Mouse (Mus musculus) liver, adult 2 months (tissue): ENCODE measurements around the gene Csrnp2. TPM values are rescaled to one million over a fixed set of nuclear protein-coding genes. Genes with fewer than 3 reads are reported as not detected.

ENCODE experiments used
- DNase-seq: peaks from one replicate; pipeline ENCODE4 v3.0.0-alpha.2; 2011; ENCODE audit warnings: low read depth, low spot score; ENCODE audit errors: extremely low read depth
- H3K27ac ChIP-seq: fragments of 200-500 bp; replicated peaks from 2 replicates; pipeline ENCODE4 v1.5.1; 2012; ENCODE audit warnings: low read depth, mild to moderate bottlenecking, control low read depth, inconsistent platforms, low read length; ENCODE audit not compliant: insufficient read depth
- H3K27me3 ChIP-seq: fragments of 200-500 bp; 2 replicates; pipeline ENCODE4 v1.6.1; 2012; ENCODE audit warnings: mild to moderate bottlenecking, moderate library complexity, low read length, inconsistent platforms; ENCODE audit not compliant: control insufficient read depth, insufficient read depth
- H3K36me3 ChIP-seq: fragments of 200-500 bp; 2 replicates; pipeline ENCODE4 v1.6.1; 2012; ENCODE audit warnings: low read length, inconsistent platforms; ENCODE audit not compliant: control insufficient read depth, insufficient read depth
- H3K4me1 ChIP-seq: fragments of 200-500 bp; 2 replicates; pipeline ENCODE4 v1.6.1; 2011; ENCODE audit warnings: low read length; ENCODE audit not compliant: control insufficient read depth, insufficient read depth
- H3K4me3 ChIP-seq: fragments of 200-500 bp; 2 replicates; pipeline ENCODE4 v1.5.1; 2011; ENCODE audit warnings: low read depth, mild to moderate bottlenecking, control low read depth, low read length, moderate library complexity; ENCODE audit not compliant: insufficient read depth
- H3K79me2 ChIP-seq: fragments of 200-500 bp; 2 replicates; pipeline ENCODE4 v1.6.1; 2012; ENCODE audit warnings: inconsistent platforms, mild to moderate bottlenecking, low read length, moderate library complexity; ENCODE audit not compliant: control insufficient read depth, insufficient read depth
- H3K9ac ChIP-seq: fragments of 200-500 bp; 2 replicates; pipeline ENCODE4 v1.6.1; 2012; ENCODE audit warnings: low read depth, mild to moderate bottlenecking, control low read depth, inconsistent platforms, low read length
- CTCF ChIP-seq: fragments of 200-500 bp; IDR thresholded peaks from 2 replicates; pipeline ENCODE4 v1.5.1; 2011; ENCODE audit warnings: low read depth, low read length, control low read depth
- POLR2A ChIP-seq: fragments of 200-500 bp; IDR thresholded peaks from 2 replicates; pipeline ENCODE4 v1.6.1; 2011; ENCODE audit warnings: low read length, control low read depth; ENCODE audit not compliant: insufficient read depth; ENCODE audit errors: extremely low read depth
- WGBS: fragments of 180-500 bp; shearing (Covaris S2); methylation state at CpG from one replicate; pipeline ENCODE4 v1.1.7; 2018; 5-methylcytosine and 5-hydroxymethylcytosine counted together
- polyA plus RNA-seq: library from polyadenylated mRNA; depleted of rRNA; stranded (reverse); fragments of >200 nt; gene quantifications from 2 replicates; pipeline ENCODE4 v1.2.3, GENCODE M21; 2012; rRNA removed
- total RNA-seq: library from RNA; depleted of rRNA; stranded (reverse); fragments of >200 nt; gene quantifications from 2 replicates; pipeline ENCODE4 v1.2.3, GENCODE M21; 2014; rRNA removed

Csrnp2 gene
- total and polyA plus RNA-seq, 2 experiments: 0.92 to 1.1 TPM

DNA sequence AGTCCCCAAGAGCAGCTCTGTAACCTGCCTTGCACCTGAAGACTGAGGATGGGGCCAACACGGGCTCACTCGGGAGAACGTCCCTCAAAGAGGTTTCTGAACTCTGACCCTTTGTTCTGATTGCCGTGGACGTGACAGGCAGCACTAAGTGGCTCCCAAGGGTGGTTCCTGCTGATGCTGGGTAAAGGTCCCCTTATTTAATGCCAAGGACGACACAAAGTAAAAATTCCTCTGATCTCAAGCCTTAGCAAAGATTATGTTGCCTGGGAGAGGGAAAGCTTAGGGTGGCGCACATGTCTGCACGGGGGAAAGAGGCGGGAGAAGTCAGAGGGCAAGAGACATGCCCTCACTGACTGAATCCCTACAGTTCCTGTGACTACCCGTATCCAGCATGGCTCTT, 58.8 kb downstream of the Csrnp2 start:
- no peak for TF ChIP-seq POLR2A
- no peak for TF ChIP-seq CTCF
- no peak overlapping the region for H3K9ac ChIP-seq
- no peaks in the 10 kb centered on the region for H3K79me2 ChIP-seq
- H3K4me3 ChIP-seq: no peak overlapping the region
- no peaks in the 10 kb centered on the region for H3K36me3 ChIP-seq
- 34% methylated on average over 10 of the region's 10 CpGs for WGBS
- no peaks in the 10 kb centered on the region; the same call in 1 of the 2 replicates for H3K4me1 ChIP-seq
- H3K27me3 ChIP-seq: no peaks in the 10 kb centered on the region
- no peak overlapping the region for H3K27ac ChIP-seq
- peak; percentile 47 for DNase-seq

DNA sequence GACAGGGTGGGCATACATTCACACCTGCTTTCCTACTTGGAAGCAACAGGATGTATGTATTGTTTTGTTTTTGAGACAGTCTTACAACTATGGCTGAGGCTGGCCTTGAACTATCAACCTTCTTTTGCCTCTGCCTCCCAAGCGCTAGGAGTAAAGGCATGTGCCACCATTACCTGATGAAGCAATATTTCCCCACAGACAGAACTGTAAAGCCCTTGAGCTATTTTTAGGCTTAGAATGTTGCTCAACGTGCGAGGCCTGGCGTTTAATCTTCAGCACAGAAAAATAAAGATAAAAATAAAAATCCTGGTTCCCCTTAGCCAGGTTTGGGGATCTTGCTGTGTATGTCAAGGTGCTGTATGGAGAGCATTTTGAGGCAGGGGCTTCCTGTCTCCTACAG, 59.2 kb downstream of the Csrnp2 start:
- DNase-seq: peak; percentile 52

DNA sequence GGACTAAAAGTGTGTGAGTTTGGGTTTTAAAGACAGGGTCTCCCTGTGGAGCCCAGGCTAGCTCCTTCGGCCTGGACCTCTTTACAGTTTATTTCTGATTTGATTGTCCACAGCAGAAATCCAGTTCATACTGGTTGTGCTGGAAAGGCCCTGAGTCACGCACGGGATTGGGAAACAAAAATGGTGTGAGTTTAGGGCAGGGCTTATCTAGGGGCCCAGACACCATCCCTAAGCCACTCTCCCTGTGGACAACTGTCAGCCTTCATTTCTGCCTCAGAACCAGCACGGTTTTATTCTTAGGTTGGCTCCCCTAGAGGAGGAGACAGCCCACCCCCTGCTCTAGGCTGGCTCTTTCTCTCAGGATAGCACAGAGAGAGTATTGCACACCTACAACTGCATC, 62.1 kb downstream of the Csrnp2 start:
- H3K4me3 ChIP-seq: no peak overlapping the region
- 84% methylated on average over 4 of the region's 4 CpGs for WGBS
- DNase-seq: no peak
- no peaks in the 10 kb centered on the region for H3K27me3 ChIP-seq
- H3K4me1 ChIP-seq: no peaks in the 10 kb centered on the region; the same call in 1 of the 2 replicates
- TF ChIP-seq CTCF: no peak
- no peak overlapping the region for H3K9ac ChIP-seq
- H3K79me2 ChIP-seq: no peaks in the 10 kb centered on the region
- no peak overlapping the region for H3K27ac ChIP-seq
- H3K36me3 ChIP-seq: no peaks in the 10 kb centered on the region

More for the DNA sequence above, 59.2 kb downstream of the Csrnp2 start:
- no peak overlapping the region for H3K4me3 ChIP-seq
- no peak overlapping the region for H3K27ac ChIP-seq
- H3K27me3 ChIP-seq: no peaks in the 10 kb centered on the region
- TF ChIP-seq CTCF (no peak), POLR2A (no peak)
- no peaks in the 10 kb centered on the region; the same call in 1 of the 2 replicates for H3K4me1 ChIP-seq
- H3K79me2 ChIP-seq: no peaks in the 10 kb centered on the region
- H3K36me3 ChIP-seq: no peaks in the 10 kb centered on the region
- H3K9ac ChIP-seq: no peak overlapping the region
- 15% methylated on average over 4 of the region's 4 CpGs for WGBS

DNA sequence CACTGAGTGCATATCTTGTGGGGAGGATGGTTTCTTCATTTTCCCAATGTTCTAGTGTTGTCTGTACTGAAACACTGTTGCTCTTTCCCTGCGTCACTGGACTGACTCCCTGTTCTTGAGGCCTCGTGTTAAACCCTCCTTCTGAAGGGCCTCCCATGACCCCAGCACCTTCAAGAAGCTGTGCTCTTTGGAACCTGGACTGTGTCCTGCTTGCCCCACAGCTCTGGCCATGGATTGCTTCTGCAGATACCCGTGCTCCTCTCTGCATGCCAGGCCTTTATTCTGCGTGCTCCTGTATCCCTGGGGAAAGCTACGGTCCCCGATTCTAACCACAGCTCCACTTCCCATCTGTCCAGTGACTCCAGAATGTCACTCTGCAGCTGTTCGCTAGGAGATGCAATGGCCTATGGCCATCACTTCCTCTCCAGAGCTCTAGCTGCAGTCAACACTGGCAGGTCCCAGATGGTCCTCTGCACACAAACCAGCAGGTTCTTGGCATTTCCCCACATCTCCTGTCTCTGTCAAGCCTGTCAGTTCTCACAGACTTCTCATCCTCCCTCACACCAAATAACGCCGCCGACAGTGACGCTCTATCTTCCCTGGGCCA, 65.2 kb downstream of the Csrnp2 start:
- no peak overlapping the region for H3K9ac ChIP-seq
- no peak for DNase-seq
- WGBS: 82% methylated on average over 11 of the region's 11 CpGs
- no peaks in the 10 kb centered on the region for H3K4me1 ChIP-seq
- no peak overlapping the region for H3K4me3 ChIP-seq
- TF ChIP-seq CTCF (no peak), POLR2A (no peak)
- no peaks in the 10 kb centered on the region for H3K36me3 ChIP-seq
- no peaks in the 10 kb centered on the region for H3K79me2 ChIP-seq
- no peak overlapping the region for H3K27ac ChIP-seq
- no peaks in the 10 kb centered on the region for H3K27me3 ChIP-seq

Other genes with a start within 250 kb of the Csrnp2 start
- gene Tmprss12, start 214.7 kb downstream of the Csrnp2 start, total RNA-seq: not detected in 2 replicates
- not detected in 2 replicates for gene Tmprss12, start 214.7 kb downstream of the Csrnp2 start, polyA plus RNA-seq
- 327 and 366 TPM in 2 replicates for gene Mettl7a1, start 191.3 kb downstream of the Csrnp2 start, total RNA-seq
- 201 TPM in 2 replicates for gene Mettl7a1, start 191.3 kb downstream of the Csrnp2 start, polyA plus RNA-seq
- not detected in 2 replicates for gene Mettl7a3, start 160.6 kb downstream of the Csrnp2 start, total RNA-seq
- not detected in 2 replicates for gene Mettl7a3, start 160.6 kb downstream of the Csrnp2 start, polyA plus RNA-seq
- gene Methig1, start 142.3 kb downstream of the Csrnp2 start, total RNA-seq: not detected in 2 replicates
- 0.15 TPM in 1 of 2 replicates, not detected in the other for gene Methig1, start 142.3 kb downstream of the Csrnp2 start, polyA plus RNA-seq
- gene Mettl7a2, start 142.3 kb downstream of the Csrnp2 start, total RNA-seq: 0.13 TPM in 1 of 2 replicates, not detected in the other
- 0.05 and 0.18 TPM in 2 replicates for gene Mettl7a2, start 142.3 kb downstream of the Csrnp2 start, polyA plus RNA-seq
- gene Higd1c, start 130.9 kb downstream of the Csrnp2 start, total RNA-seq: not detected in 2 replicates
- gene Higd1c, start 130.9 kb downstream of the Csrnp2 start, polyA plus RNA-seq: not detected in 2 replicates
- not detected in 2 replicates for gene Gm5475, start 73.3 kb downstream of the Csrnp2 start, total RNA-seq
- gene Gm5475, start 73.3 kb downstream of the Csrnp2 start, polyA plus RNA-seq: not detected in 2 replicates
- 14.5 and 22.3 TPM in 2 replicates for gene Slc11a2, start 70.4 kb downstream of the Csrnp2 start, total RNA-seq
- 23.2 and 25.2 TPM in 2 replicates for gene Slc11a2, start 70.4 kb downstream of the Csrnp2 start, polyA plus RNA-seq
- gene Letmd1, start 26.5 kb downstream of the Csrnp2 start, total RNA-seq: 18.7 and 21.1 TPM in 2 replicates
- 38.7 and 39.9 TPM in 2 replicates for gene Letmd1, start 26.5 kb downstream of the Csrnp2 start, polyA plus RNA-seq
- gene Tfcp2, start 56.5 kb upstream of the Csrnp2 start, total RNA-seq: 4.0 and 5.9 TPM in 2 replicates
- gene Tfcp2, start 56.5 kb upstream of the Csrnp2 start, polyA plus RNA-seq: 3.9 and 5.8 TPM in 2 replicates
- gene Pou6f1, start 104.5 kb upstream of the Csrnp2 start, total RNA-seq: 1.9 and 2.0 TPM in 2 replicates
- gene Pou6f1, start 104.5 kb upstream of the Csrnp2 start, polyA plus RNA-seq: 3.1 and 5.5 TPM in 2 replicates
- 50.3 and 60.2 TPM in 2 replicates for gene Dazap2, start 119.9 kb upstream of the Csrnp2 start, total RNA-seq
- gene Dazap2, start 119.9 kb upstream of the Csrnp2 start, polyA plus RNA-seq: 395 and 460 TPM in 2 replicates
- gene Smagp, start 141.5 kb upstream of the Csrnp2 start, total RNA-seq: 13.0 and 14.9 TPM in 2 replicates
- gene Smagp, start 141.5 kb upstream of the Csrnp2 start, polyA plus RNA-seq: 57.0 and 80.1 TPM in 2 replicates
- gene Bin2, start 174.1 kb upstream of the Csrnp2 start, total RNA-seq: 1.0 and 4.0 TPM in 2 replicates
- 1.4 and 4.0 TPM in 2 replicates for gene Bin2, start 174.1 kb upstream of the Csrnp2 start, polyA plus RNA-seq
- 54.6 and 199 TPM in 2 replicates for gene Cela1, start 192.4 kb upstream of the Csrnp2 start, total RNA-seq
- 58.3 and 69.1 TPM in 2 replicates for gene Cela1, start 192.4 kb upstream of the Csrnp2 start, polyA plus RNA-seq
- gene Galnt6, start 233.9 kb upstream of the Csrnp2 start, total RNA-seq: 0.46 and 0.87 TPM in 2 replicates
- gene Galnt6, start 233.9 kb upstream of the Csrnp2 start, polyA plus RNA-seq: 0.20 and 0.42 TPM in 2 replicates